Mouse (Mus musculus): Measurements from ENCODE around the gene Tpra1.

DNA sequence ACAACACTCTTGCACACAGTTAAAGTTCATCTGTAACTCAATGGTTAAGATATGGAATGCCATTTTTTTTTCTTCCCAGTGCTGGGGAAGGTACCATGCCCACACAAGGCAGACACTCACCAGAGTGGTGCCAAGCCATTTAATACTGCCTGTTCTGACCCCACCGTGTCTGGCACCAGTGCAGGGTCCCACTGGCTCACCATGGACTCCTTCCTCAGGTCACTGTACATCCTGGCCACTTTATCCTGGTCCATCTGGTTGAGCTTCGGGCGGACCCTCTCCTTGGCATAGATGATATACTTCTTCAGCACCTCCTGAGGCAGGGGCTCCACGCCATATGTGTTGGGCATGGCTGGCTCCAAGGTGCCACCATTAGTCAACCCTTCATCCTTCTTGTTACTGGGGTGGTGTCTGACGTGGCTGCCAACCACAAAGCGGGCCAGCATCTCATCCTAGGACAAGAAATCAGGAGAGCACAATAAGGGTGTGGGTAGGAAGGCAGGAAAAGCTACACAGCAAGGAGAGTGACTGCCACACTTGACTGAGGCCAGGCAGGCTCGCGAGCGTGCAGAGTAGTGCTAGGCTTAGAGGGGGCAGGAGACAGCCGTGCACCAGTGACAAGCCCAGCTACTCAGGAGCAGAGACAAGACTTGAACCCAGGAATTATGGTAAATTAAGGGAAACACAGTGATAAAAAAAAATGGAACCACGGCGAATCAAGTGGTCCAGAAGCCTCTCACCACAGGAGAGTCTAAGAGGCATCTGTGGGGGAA, 16.2 kb upstream of the Tpra1 start:
- TF ChIP-seq CTCF (IDR thresholded peaks at IDR 0.05; ENCODE audit: control insufficient read depth, insufficient read depth, low read length) (no peak), POLR2A (IDR thresholded peaks at IDR 0.05; ENCODE audit: borderline replicate concordance, control insufficient read depth, low read depth, low read length) (no peak)

All from bone marrow, adult 2 months (tissue).